Mouse (Mus musculus): Measurements from ENCODE around the gene Prrg2.
A peak's percentile ranks its signal among the peaks of the same experiment; 100 is the strongest.
"Not testable (repeated sequence)": the region's sequence is repeated elsewhere in the genome, so short reads cannot be mapped to it uniquely, and the experiment has no call there.

The Prrg2 gene

GRCm38 (mm10) chr7:45062239-45062835 lies at the start of gene Prrg2, which contains the start of gene Nosip:
Gene Prrg2, minus strand, starts transcription at chr7:45062677.
Gene Nosip, plus strand, starts transcription at chr7:45062429.
- DNase-seq (ENCODE audit: low spot score) = peak; percentile 98

- DNase-seq (ENCODE audit: low spot score) = no peak
Measured at GRCm38 (mm10) chr7:45111940-45112339, 49.5 kb upstream of the Prrg2 start.

- not testable (repeated sequence) for DNase-seq (ENCODE audit: low spot score)
Measured at GRCm38 (mm10) chr7:45110089-45110488, 47.6 kb upstream of the Prrg2 start.

- DNase-seq (ENCODE audit: low spot score) = no peak
Measured at GRCm38 (mm10) chr7:45107052-45107645, 44.7 kb upstream of the Prrg2 start.

- DNase-seq (ENCODE audit: low spot score) = no peak
Measured at GRCm38 (mm10) chr7:45106441-45106840, 44.0 kb upstream of the Prrg2 start.

GRCm38 (mm10) chr7:45105491-45105890 lies 43.0 kb upstream of the Prrg2 start:
- no peak for DNase-seq (ENCODE audit: low spot score)

- DNase-seq (ENCODE audit: low spot score) = no peak
Measured at GRCm38 (mm10) chr7:45104941-45105340, 42.5 kb upstream of the Prrg2 start.

GRCm38 (mm10) chr7:45103652-45104180 lies 41.2 kb upstream of the Prrg2 start, which contains the start of gene Fcgrt:
Gene Fcgrt, minus strand, starts transcription at chr7:45103851.
- DNase-seq (ENCODE audit: low spot score) = no peak

GRCm38 (mm10) chr7:45102940-45103585 lies 40.6 kb upstream of the Prrg2 start:
- no peak for DNase-seq (ENCODE audit: low spot score)

- no peak for DNase-seq (ENCODE audit: low spot score)
Measured at GRCm38 (mm10) chr7:45102441-45102840, 40.0 kb upstream of the Prrg2 start.

- no peak for DNase-seq (ENCODE audit: low spot score)
Measured at GRCm38 (mm10) chr7:45100046-45100445, 37.6 kb upstream of the Prrg2 start.

- no peak for DNase-seq (ENCODE audit: low spot score)
Measured at GRCm38 (mm10) chr7:45098541-45099240, 36.2 kb upstream of the Prrg2 start.

- no peak for DNase-seq (ENCODE audit: low spot score)
Measured at GRCm38 (mm10) chr7:45097479-45097878, 35.0 kb upstream of the Prrg2 start.

GRCm38 (mm10) chr7:45095965-45096364 lies 33.5 kb upstream of the Prrg2 start:
- DNase-seq (ENCODE audit: low spot score) = not testable (repeated sequence)

GRCm38 (mm10) chr7:45095367-45095766 lies 32.9 kb upstream of the Prrg2 start:
- DNase-seq (ENCODE audit: low spot score) = no peak

GRCm38 (mm10) chr7:45094121-45094520 lies 31.6 kb upstream of the Prrg2 start:
- DNase-seq (ENCODE audit: low spot score) = no peak

GRCm38 (mm10) chr7:45093516-45093905 lies 31.0 kb upstream of the Prrg2 start:
- no peak for DNase-seq (ENCODE audit: low spot score)

- DNase-seq (ENCODE audit: low spot score) = no peak
Measured at GRCm38 (mm10) chr7:45092828-45093515, 30.5 kb upstream of the Prrg2 start.

- peak; percentile 52 for DNase-seq (ENCODE audit: low spot score)
Measured at GRCm38 (mm10) chr7:45092048-45092447, 29.6 kb upstream of the Prrg2 start, which contains the start of gene Rcn3. Gene Rcn3, minus strand, starts transcription at chr7:45092221.

- DNase-seq (ENCODE audit: low spot score) = no peak
Measured at GRCm38 (mm10) chr7:45091001-45091990, 28.8 kb upstream of the Prrg2 start.

Measured in c-Kit-positive CD71-positive TER-119-positive erythroid progenitor cells, embryonic 14.5 days (primary cell).